Mouse (Mus musculus) limb, embryonic 14.5 days (tissue): ENCODE data around the gene Lao1. TPM values are rescaled to one million over a fixed set of nuclear protein-coding genes. Genes with fewer than 3 reads are reported as not detected.

Source experiments
- ATAC-seq: fragments of 200-750 bp; cut with Nextera tagmentation; 2 replicates; pipeline ENCODE4 v1.8.0; 2017; ENCODE audit warnings: low read depth, moderate number of reproducible peaks, moderate TSS enrichment; ENCODE audit not compliant: low FRiP score
- DNase-seq: peaks from one replicate; pipeline ENCODE4 v3.0.0-alpha.2; 2015; ENCODE audit warnings: low spot score
- H3K27ac ChIP-seq: fragments of 300-500 bp; sonication (generic); replicated peaks from 2 replicates; pipeline ENCODE4 v1.5.1; 2014; ENCODE audit warnings: low read depth, mild to moderate bottlenecking, low read length, moderate library complexity, mixed read lengths
- H3K27me3 ChIP-seq: fragments of 300-500 bp; sonication (generic); 2 replicates; pipeline ENCODE4 v1.6.1; 2014; ENCODE audit warnings: low read length, mixed read lengths; ENCODE audit not compliant: control insufficient read depth, insufficient read depth
- H3K36me3 ChIP-seq: fragments of 300-500 bp; sonication (generic); 2 replicates; pipeline ENCODE4 v1.6.1; 2014; ENCODE audit warnings: mild to moderate bottlenecking, low read length, moderate library complexity, mixed read lengths; ENCODE audit not compliant: control insufficient read depth, insufficient read depth
- H3K4me1 ChIP-seq: fragments of 300-500 bp; sonication (generic); 2 replicates; pipeline ENCODE4 v1.6.1; 2014; ENCODE audit warnings: antibody characterized with exemption, low read length, mixed read lengths; ENCODE audit not compliant: control insufficient read depth, insufficient read depth
- H3K4me2 ChIP-seq: fragments of 300-500 bp; sonication (generic); replicated peaks from 2 replicates; pipeline ENCODE4 v1.6.1; 2014; ENCODE audit warnings: low read depth, mild to moderate bottlenecking, low read length, moderate library complexity; ENCODE audit not compliant: severe bottlenecking
- H3K4me3 ChIP-seq: fragments of 300-500 bp; sonication (generic); replicated peaks from 2 replicates; pipeline ENCODE4 v1.5.1; 2014; ENCODE audit warnings: low read length
- H3K9ac ChIP-seq: fragments of 300-500 bp; sonication (generic); 2 replicates; pipeline ENCODE4 v1.6.1; 2014; ENCODE audit warnings: mild to moderate bottlenecking, low read depth, low read length, moderate library complexity; ENCODE audit not compliant: severe bottlenecking
- H3K9me3 ChIP-seq: fragments of 300-500 bp; sonication (generic); 2 replicates; pipeline ENCODE4 v1.6.1; 2016; ENCODE audit warnings: low read length; ENCODE audit not compliant: control insufficient read depth
- POLR2A ChIP-seq: fragments of 200-500 bp; IDR thresholded peaks from 2 replicates; pipeline ENCODE4 v1.8.0; 2012; ENCODE audit warnings: inconsistent platforms, mild to moderate bottlenecking, moderate library complexity, borderline replicate concordance; ENCODE audit not compliant: insufficient read depth, insufficient read length; ENCODE audit errors: extremely low read depth
- WGBS: fragments of 180-500 bp; shearing (Covaris S2); extraction: QIAGEN DNeasy Blood & Tissue Kit; methylation state at CpG from one replicate; pipeline ENCODE4 v1.1.7; 2014; 5-methylcytosine and 5-hydroxymethylcytosine counted together
- polyA plus RNA-seq, 2 experiments: library from polyadenylated mRNA; depleted of rRNA in 1 of 2; stranded (reverse) in 1 of 2; unstranded in 1 of 2; fragments of >200 nt; fragmentation: Nextera tagmentation in 1 of 2; extraction: Ambion mirVana in 1 of 2; gene quantifications; 2 replicates each; pipeline versions ENCODE4 v1.2.1 to v1.2.3; 2012 to 2014

Gene Lao1
- polyA plus RNA-seq, 2 experiments: not detected

GRCm38 (mm10) chr4:118973281-118973680 lies 11.9 kb downstream of the Lao1 start:
- Histone ChIP-seq H3K9ac (no peak overlapping the region), H3K27me3 (no peaks in the 10 kb centered on the region), H3K27ac (no peak overlapping the region), H3K4me1 (no peaks in the 10 kb centered on the region), H3K4me3 (no peak overlapping the region), H3K36me3 (no peaks in the 10 kb centered on the region), H3K9me3 (no peaks in the 10 kb centered on the region), H3K4me2 (no peak overlapping the region)
- WGBS: 89% methylated on average over 2 of the region's 2 CpGs
- DNase-seq (no peak), ATAC-seq (no peak)
- TF ChIP-seq POLR2A: no peak

- H3K9ac ChIP-seq: no peak overlapping the region
- no peak overlapping the region for H3K4me2 ChIP-seq
- H3K27me3 ChIP-seq: no peaks in the 10 kb centered on the region
- no peak for DNase-seq
- no peak for TF ChIP-seq POLR2A
- WGBS: 88% methylated on average over 4 of the region's 4 CpGs
- no peaks in the 10 kb centered on the region for H3K9me3 ChIP-seq
- no peak for ATAC-seq
- H3K27ac ChIP-seq: no peak overlapping the region
- H3K36me3 ChIP-seq: no peaks in the 10 kb centered on the region
- no peaks in the 10 kb centered on the region for H3K4me1 ChIP-seq
- no peak overlapping the region for H3K4me3 ChIP-seq
Observed at GRCm38 (mm10) chr4:118985291-118985690, 23.9 kb downstream of the Lao1 start.

DNA sequence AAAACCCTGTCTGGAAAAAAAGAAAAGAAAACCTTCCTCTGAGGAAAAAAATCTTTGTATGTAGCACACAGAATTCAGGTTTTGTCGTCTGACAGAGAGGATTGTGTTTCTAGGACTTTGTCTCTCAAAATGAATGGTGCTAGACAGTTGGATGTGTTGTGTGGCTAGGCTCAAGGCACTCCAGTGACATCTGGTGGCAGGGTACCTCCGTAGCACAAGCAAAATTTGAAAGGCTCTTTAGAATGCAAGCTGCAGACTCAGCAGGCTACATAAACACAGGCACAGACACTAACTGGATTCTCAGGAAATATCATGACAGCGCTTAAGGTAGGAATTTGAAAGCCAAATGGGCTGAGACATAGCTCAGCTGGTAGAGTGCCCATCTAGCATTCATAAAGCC lies 27.2 kb downstream of the Lao1 start:
- WGBS: 6% methylated on average over 3 of the region's 3 CpGs
- H3K4me3 ChIP-seq: no peak overlapping the region
- no peaks in the 10 kb centered on the region for H3K27me3 ChIP-seq
- no peak overlapping the region for H3K9ac ChIP-seq
- ATAC-seq: no peak
- no peak overlapping the region for H3K4me2 ChIP-seq
- H3K27ac ChIP-seq: no peak overlapping the region
- no peaks in the 10 kb centered on the region for H3K36me3 ChIP-seq
- TF ChIP-seq POLR2A: no peak
- no peaks in the 10 kb centered on the region for H3K4me1 ChIP-seq
- no peak for DNase-seq
- no peaks in the 10 kb centered on the region for H3K9me3 ChIP-seq

- H3K9ac ChIP-seq: no peak overlapping the region
- ATAC-seq (no peak), DNase-seq (no peak)
- H3K36me3 ChIP-seq: no peaks in the 10 kb centered on the region
- 30% methylated on average over 12 of the region's 12 CpGs for WGBS
- H3K9me3 ChIP-seq: peaks cover 3% of the 10 kb centered on the region
- H3K27me3 ChIP-seq: no peaks in the 10 kb centered on the region
- no peak overlapping the region for H3K4me2 ChIP-seq
- H3K4me3 ChIP-seq: no peak overlapping the region
- H3K27ac ChIP-seq: no peak overlapping the region
- TF ChIP-seq POLR2A: no peak
- no peaks in the 10 kb centered on the region for H3K4me1 ChIP-seq
Observed at GRCm38 (mm10) chr4:118989331-118989730, 28.0 kb downstream of the Lao1 start.

DNA sequence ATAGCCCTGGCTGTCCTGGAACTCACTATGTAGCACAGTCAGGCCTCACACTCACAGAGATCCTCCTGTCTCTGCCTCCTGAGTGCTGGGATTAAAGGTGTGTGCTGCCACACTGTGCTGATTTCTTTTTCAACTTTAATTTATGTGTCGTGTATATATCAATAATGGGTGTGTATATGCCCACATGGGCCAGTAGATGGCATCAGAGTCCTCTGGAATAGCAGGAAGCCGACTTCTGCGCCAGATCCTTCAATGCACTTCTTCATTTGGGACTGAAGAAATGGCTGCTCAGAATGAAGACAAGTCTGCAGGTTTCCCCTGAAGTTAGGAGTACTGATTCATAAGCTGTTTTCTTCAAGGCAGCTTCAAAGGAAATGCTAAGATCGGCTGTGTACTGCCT lies 30.4 kb downstream of the Lao1 start:
- TF ChIP-seq POLR2A: no peak
- no peak overlapping the region for H3K27ac ChIP-seq
- WGBS: 42% methylated on average over 4 of the region's 4 CpGs

DNA sequence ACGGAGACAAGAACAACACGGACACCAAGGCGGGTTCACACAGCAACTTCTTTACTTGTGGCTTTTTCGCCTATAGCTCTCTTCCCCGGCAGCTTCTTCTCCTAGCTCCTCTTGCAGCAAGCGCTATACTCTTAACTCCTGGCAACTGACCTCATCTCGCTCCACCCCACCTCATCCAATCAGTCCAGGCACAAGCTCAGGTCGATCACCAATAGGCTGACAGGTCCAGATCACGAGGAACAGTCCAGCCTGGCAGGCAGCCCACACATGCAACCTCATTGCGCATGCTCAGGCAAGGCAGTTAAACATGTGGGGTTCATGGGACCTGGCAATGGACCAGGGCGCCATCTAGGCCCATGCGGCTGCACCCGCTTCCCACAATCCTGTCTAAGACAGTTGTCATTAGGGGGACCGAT lies 35.8 kb downstream of the Lao1 start:
- no peak for TF ChIP-seq POLR2A
- Histone ChIP-seq H3K4me1 (no peaks in the 10 kb centered on the region), H3K27me3 (no peaks in the 10 kb centered on the region), H3K9me3 (peaks cover 6% of the 10 kb centered on the region), H3K36me3 (no peaks in the 10 kb centered on the region), H3K4me2 (no peak overlapping the region), H3K9ac (no peak overlapping the region), H3K27ac (no peak overlapping the region), H3K4me3 (no peak overlapping the region)
- WGBS: 90% methylated on average over 14 of the region's 14 CpGs
- ATAC-seq (no peak), DNase-seq (no peak)

More for the DNA sequence above, 30.4 kb downstream of the Lao1 start:
- H3K4me2 ChIP-seq: no peak overlapping the region
- H3K9me3 ChIP-seq: peaks cover 6% of the 10 kb centered on the region
- H3K36me3 ChIP-seq: no peaks in the 10 kb centered on the region
- DNase-seq (peak; percentile 33), ATAC-seq (no peak)
- no peak overlapping the region for H3K4me3 ChIP-seq
- no peaks in the 10 kb centered on the region for H3K4me1 ChIP-seq
- no peaks in the 10 kb centered on the region for H3K27me3 ChIP-seq
- no peak overlapping the region for H3K9ac ChIP-seq
